Mouse (Mus musculus) G1E (cell line): Measurements from ENCODE around the gene Filip1l.

ENCODE experiments used
- CTCF ChIP-seq: IDR thresholded peaks from 2 replicates; pipeline ENCODE4 v1.5.1; 2012; ENCODE audit warnings: low read depth, low read length, inconsistent platforms, mixed read lengths
- GATA1 ChIP-seq: IDR thresholded peaks from 2 replicates; pipeline ENCODE4 v1.6.1; 2012; ENCODE audit warnings: borderline replicate concordance, low read length, inconsistent platforms, mixed read lengths
- TAL1 ChIP-seq: conservative IDR thresholded peaks from 2 replicates; pipeline ENCODE4 v1.6.1; 2012; ENCODE audit warnings: low read depth, low read length, inconsistent platforms, mixed read lengths

DNA sequence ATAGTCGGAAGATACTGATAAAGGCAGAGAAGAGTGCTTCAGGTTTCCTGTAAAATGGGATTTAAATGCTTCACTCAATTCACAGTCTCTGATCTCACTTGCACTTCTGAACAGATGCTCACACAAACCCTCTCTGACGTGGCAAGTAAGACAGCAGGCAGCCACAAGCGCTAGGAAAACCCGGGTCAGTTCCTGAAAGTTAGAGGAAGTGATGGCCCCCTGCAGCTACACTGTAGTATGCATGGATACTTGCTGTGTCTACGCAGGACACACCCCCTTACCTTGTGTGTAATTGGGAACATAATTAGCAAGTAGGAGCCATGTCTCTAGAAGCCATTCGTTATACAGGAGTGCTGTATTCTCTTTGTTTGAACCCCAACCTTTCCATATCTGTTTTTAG is 129.4 kb downstream of the Filip1l start:
- TF ChIP-seq CTCF = no peak
- TF ChIP-seq GATA1 = no peak
- TF ChIP-seq TAL1 = no peak
